Mouse (Mus musculus): ENCODE data around the gene Bahcc1. TPM values are rescaled to one million over a fixed set of nuclear protein-coding genes. Genes with fewer than 3 reads are reported as not detected.

Bahcc1 gene
- total and polyA plus RNA-seq, 2 experiments: 1.2 to 3.4 TPM

DNA sequence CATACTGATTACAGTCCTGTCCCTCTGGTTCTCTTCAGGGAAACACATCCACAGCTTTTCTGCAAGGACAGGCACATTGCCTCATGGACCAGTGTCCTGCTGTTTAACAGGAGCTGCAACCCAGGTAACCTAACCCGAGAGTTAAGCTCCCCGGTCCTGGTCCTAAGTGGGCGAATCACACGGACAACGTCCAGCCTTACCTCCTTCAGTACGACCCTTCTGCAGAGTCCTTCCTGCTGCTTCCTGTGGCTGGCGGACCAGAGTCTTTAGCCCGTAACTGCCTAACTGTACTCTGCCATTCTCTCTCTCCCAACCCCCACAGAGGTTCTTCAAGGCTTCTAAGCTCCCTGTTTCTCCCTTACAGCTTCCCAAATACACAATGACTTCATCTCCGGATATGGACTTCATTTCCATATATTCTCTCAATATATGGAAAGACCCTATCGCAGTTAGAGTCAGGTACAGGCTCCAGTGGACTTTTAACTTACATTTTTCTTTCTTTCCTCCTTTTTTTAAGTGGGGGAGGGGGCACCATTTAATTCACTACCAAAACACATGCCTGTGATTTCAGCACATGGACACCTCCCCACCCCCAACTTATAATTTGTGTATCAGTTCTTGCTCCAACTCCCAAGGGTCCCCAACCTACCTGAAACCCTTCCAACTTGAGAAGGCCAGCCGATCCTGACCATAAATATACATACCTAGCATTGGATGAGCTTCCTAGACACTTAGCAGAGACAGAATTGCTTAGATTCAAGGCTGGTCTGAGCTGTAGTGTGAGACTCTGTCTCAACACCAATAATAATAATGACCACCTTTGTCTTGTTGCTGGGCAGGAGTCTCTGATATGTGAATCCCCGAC lies 11.6 kb upstream of the Bahcc1 start:
- H3K79me2 ChIP-seq (ENCODE audit: control insufficient read depth, insufficient read depth, low read length): no peaks in the 10 kb centered on the region
- 82% methylated on average over 12 of the region's 12 CpGs for WGBS
- DNase-seq (ENCODE audit: extremely low read depth, low read depth, low spot score): no peak

DNA sequence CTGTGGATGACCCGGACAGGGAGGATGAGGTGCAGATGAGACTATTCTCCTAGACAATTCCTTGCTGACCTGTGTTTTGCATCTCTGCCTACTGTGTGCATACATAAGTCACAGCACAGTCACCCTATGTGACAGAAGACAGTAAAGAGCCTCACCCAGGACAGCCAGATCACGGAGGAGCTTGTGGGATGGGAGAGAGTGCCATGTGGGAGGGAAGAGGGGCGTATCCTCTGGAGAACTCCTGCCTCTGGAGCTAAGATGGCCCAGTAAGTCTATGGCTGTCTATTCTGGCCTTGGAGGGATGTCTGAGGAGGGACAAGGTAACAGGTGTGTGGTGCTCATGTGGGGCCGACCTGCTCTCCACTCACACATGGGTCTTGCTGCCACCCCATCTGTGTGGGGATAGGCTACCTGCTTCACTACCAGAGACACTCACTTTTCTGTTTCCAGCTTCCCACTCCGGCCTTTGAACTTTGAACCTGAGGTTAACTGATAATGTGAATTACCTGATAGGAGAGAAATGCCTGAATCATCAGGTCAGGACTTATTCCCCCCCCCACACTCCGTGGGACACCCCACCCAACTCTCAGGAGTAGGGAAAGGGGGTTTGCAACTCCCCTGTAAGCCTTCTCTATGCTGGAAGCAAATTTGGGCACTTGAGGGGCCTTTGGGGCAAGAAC lies 10.2 kb upstream of the Bahcc1 start:
- H3K9ac ChIP-seq (ENCODE audit: low read depth, low read length): no peak overlapping the region
- peaks cover 21% of the 10 kb centered on the region for H3K4me1 ChIP-seq (ENCODE audit: control insufficient read depth, insufficient read depth, low read length)
- TF ChIP-seq CTCF (IDR thresholded peaks at IDR 0.05; ENCODE audit: low read depth, low read length): no peak
- TF ChIP-seq POLR2A (IDR thresholded peaks at IDR 0.05; ENCODE audit: extremely low read depth, insufficient read depth, low read length): no peak
- WGBS: 52% methylated on average over 6 of the region's 6 CpGs
- no peak overlapping the region for H3K4me3 ChIP-seq (ENCODE audit: insufficient read depth, low read depth, low read length)
- H3K27me3 ChIP-seq (ENCODE audit: control insufficient read depth, insufficient read depth, low read length): no peaks in the 10 kb centered on the region
- H3K27ac ChIP-seq (replicated peaks; ENCODE audit: insufficient read depth, low read depth, low read length): no peak overlapping the region
- H3K79me2 ChIP-seq (ENCODE audit: control insufficient read depth, insufficient read depth, low read length): no peaks in the 10 kb centered on the region
- DNase-seq (ENCODE audit: extremely low read depth, low read depth, low spot score): peak; percentile 77
- H3K36me3 ChIP-seq (ENCODE audit: control insufficient read depth, insufficient read depth, low read length): no peaks in the 10 kb centered on the region

More for the DNA sequence above, 11.6 kb upstream of the Bahcc1 start:
- Histone ChIP-seq H3K27ac (replicated peaks; ENCODE audit: insufficient read depth, low read depth, low read length) (no peak overlapping the region), H3K27me3 (ENCODE audit: control insufficient read depth, insufficient read depth, low read length) (no peaks in the 10 kb centered on the region), H3K9ac (ENCODE audit: low read depth, low read length) (no peak overlapping the region), H3K4me3 (ENCODE audit: insufficient read depth, low read depth, low read length) (no peak overlapping the region), H3K4me1 (ENCODE audit: control insufficient read depth, insufficient read depth, low read length) (peaks cover 21% of the 10 kb centered on the region), H3K36me3 (ENCODE audit: control insufficient read depth, insufficient read depth, low read length) (no peaks in the 10 kb centered on the region)
- TF ChIP-seq POLR2A (IDR thresholded peaks at IDR 0.05; ENCODE audit: extremely low read depth, insufficient read depth, low read length) (no peak), CTCF (IDR thresholded peaks at IDR 0.05; ENCODE audit: low read depth, low read length) (no peak)

DNA sequence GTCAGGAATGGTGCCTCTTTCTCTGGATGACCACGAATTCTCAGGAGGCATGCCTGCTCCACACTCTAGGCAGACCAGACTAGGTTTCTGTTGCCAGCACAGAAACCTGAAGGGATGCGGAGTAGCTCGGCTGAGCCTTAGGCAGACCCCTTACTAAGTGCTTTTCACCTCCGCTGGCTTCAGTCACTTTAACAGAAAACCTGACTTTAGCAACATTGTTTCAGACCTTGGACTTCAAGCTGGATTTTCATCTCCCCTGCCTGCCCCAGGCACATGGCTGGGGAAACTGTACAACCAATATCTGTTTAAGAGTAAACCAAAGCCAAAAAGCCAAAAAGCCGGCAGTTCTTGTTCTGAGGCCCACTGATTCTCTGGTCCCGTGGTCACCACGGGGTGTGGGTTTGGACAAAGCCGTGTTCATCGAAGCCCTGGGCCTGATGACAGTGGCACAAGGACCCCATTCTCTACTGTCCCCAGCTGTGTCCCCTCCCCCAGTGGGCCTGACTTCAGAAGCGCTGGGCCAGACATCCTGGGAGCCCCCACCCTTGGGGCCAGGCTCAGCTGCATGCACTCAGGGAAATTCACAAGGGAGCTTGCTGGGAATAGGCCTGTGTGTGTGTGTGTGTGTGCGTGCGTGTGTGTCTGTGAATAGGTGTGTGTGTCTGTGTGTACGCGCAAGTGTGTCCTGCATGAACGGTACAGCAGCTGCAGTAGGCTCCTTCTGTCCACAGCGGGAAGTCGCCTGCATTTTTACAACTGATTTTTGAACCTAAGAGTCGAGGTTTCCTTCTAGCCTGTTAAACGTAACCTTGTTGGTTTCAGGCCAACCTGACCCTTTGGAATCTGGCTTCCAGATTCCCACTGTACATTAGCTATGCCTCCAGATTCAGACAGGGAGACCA lies 8.9 kb upstream of the Bahcc1 start:
- H3K79me2 ChIP-seq (ENCODE audit: control insufficient read depth, insufficient read depth, low read length): no peaks in the 10 kb centered on the region
- no peaks in the 10 kb centered on the region for H3K27me3 ChIP-seq (ENCODE audit: control insufficient read depth, insufficient read depth, low read length)
- H3K36me3 ChIP-seq (ENCODE audit: control insufficient read depth, insufficient read depth, low read length): no peaks in the 10 kb centered on the region
- H3K9ac ChIP-seq (ENCODE audit: low read depth, low read length): no peak overlapping the region
- H3K4me1 ChIP-seq (ENCODE audit: control insufficient read depth, insufficient read depth, low read length): peaks cover 21% of the 10 kb centered on the region
- H3K4me3 ChIP-seq (ENCODE audit: insufficient read depth, low read depth, low read length): no peak overlapping the region
- H3K27ac ChIP-seq (replicated peaks; ENCODE audit: insufficient read depth, low read depth, low read length): peak overlapping the region; percentile 42
- WGBS: 61% methylated on average over 19 of the region's 19 CpGs
- no peak for TF ChIP-seq CTCF (IDR thresholded peaks at IDR 0.05; ENCODE audit: low read depth, low read length)
- TF ChIP-seq POLR2A (IDR thresholded peaks at IDR 0.05; ENCODE audit: extremely low read depth, insufficient read depth, low read length): no peak
- peak; percentile 79 for DNase-seq (ENCODE audit: extremely low read depth, low read depth, low spot score)

DNA sequence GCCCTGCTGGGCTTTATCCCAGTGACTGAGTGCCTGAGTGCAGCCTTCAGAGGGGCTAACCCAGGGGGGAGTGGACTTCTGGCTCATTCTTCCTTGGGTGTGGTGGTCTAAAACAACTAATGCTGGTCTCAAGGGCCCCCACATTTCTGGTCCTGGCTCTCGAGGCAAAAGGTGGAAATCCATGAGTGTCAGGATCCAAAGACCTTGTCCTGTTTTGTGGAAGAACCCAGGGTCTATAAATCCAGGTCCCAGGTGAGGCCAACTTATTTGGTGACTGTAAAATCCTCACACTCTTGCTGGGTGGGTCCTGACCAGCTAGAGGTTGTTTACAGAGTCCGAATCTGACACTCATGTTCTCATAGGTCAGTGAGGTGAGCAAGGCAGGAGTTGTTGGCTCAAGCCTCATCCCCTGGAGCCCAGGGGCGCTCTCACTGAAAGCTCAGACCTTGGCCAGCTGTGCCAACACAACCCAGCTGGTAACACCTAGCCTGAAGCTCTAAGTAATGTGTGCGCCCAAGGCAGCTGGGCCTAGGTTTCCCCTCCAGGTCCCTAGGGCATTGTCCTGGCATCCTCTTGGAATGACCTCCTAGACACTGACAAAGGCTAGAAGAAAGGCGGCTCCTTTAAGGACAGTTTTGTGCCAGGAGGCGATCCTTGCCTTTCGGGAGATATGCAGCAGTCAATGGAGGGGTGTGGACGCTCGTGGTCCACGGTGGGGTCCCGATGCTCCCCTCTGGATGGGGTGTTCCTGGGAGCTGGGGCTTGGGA lies 8.1 kb upstream of the Bahcc1 start:
- DNase-seq (ENCODE audit: extremely low read depth, low read depth, low spot score): no peak
- Histone ChIP-seq H3K4me3 (ENCODE audit: insufficient read depth, low read depth, low read length) (peak overlapping the region; percentile 6; the same call in 1 of the 2 replicates), H3K9ac (ENCODE audit: low read depth, low read length) (peak overlapping the region; percentile 20; the same call in 1 of the 2 replicates), H3K79me2 (ENCODE audit: control insufficient read depth, insufficient read depth, low read length) (no peaks in the 10 kb centered on the region), H3K36me3 (ENCODE audit: control insufficient read depth, insufficient read depth, low read length) (no peaks in the 10 kb centered on the region), H3K4me1 (ENCODE audit: control insufficient read depth, insufficient read depth, low read length) (peaks cover 24% of the 10 kb centered on the region), H3K27me3 (ENCODE audit: control insufficient read depth, insufficient read depth, low read length) (no peaks in the 10 kb centered on the region), H3K27ac (replicated peaks; ENCODE audit: insufficient read depth, low read depth, low read length) (no peak overlapping the region)
- WGBS: 38% methylated on average over 11 of the region's 11 CpGs
- TF ChIP-seq POLR2A (IDR thresholded peaks at IDR 0.05; ENCODE audit: extremely low read depth, insufficient read depth, low read length): no peak
- TF ChIP-seq CTCF (IDR thresholded peaks at IDR 0.05; ENCODE audit: low read depth, low read length): no peak

Data from liver, adult 2 months (tissue).